Mouse (Mus musculus) kidney, postnatal 4 days (tissue): ENCODE data around the gene Nrl.

Experiments used
- DNase-seq, 2 experiments: peaks; one replicate each; pipeline ENCODE4 v3.0.0; 2021; ENCODE audit warnings: mixed read lengths in 2 of 2

Nrl gene

GRCm38 (mm10) chr14:55524785-55525184 lies at the start of gene Nrl:
TSS of gene Nrl (minus strand) at chr14:55524981.
- DNase-seq: no peak

GRCm38 (mm10) chr14:55571760-55572159 lies 47.0 kb upstream of the Nrl start:
- DNase-seq: no peak

- DNase-seq: no peak
These were observed 45.8 kb upstream of the Nrl start for GRCm38 (mm10) chr14:55570588-55570987.

- DNase-seq: no peak
These were observed 42.7 kb upstream of the Nrl start for GRCm38 (mm10) chr14:55567496-55567895.

GRCm38 (mm10) chr14:55565748-55566147 lies 41.0 kb upstream of the Nrl start:
- no peak for DNase-seq

- DNase-seq: no peak
These were observed 38.5 kb upstream of the Nrl start for GRCm38 (mm10) chr14:55563249-55563648.

- DNase-seq: peak in 1 of 2 experiments; percentile 33
These were observed 37.1 kb upstream of the Nrl start for GRCm38 (mm10) chr14:55561860-55562259.

- DNase-seq: peak; percentile 97 to 99
These were observed 35.7 kb upstream of the Nrl start, which contains the start of gene A730061H03Rik for GRCm38 (mm10) chr14:55560202-55561073. TSS of gene A730061H03Rik (minus strand) at chr14:55560406.

- peak; percentile 93 to 97 for DNase-seq
These were observed 35.0 kb upstream of the Nrl start, which contains the start of gene Dcaf11 for GRCm38 (mm10) chr14:55559799-55560201. TSS of gene Dcaf11 (plus strand) at chr14:55560006.

GRCm38 (mm10) chr14:55558740-55559448 lies 34.1 kb upstream of the Nrl start:
- DNase-seq: no peak

GRCm38 (mm10) chr14:55557587-55557986 lies 32.8 kb upstream of the Nrl start:
- DNase-seq: peak in 1 of 2 experiments; percentile 42

- DNase-seq: peak; percentile 90 to 93
These were observed 32.2 kb upstream of the Nrl start for GRCm38 (mm10) chr14:55557003-55557402.

- DNase-seq: no peak
These were observed 31.0 kb upstream of the Nrl start for GRCm38 (mm10) chr14:55555788-55556187.

GRCm38 (mm10) chr14:55554635-55555034 lies 29.9 kb upstream of the Nrl start:
- DNase-seq: no peak

GRCm38 (mm10) chr14:55551794-55552193 lies 27.0 kb upstream of the Nrl start:
- DNase-seq: no peak

GRCm38 (mm10) chr14:55551347-55551746 lies 26.6 kb upstream of the Nrl start:
- no peak for DNase-seq

- DNase-seq: no peak
These were observed 25.4 kb upstream of the Nrl start for GRCm38 (mm10) chr14:55550191-55550590.

- no peak for DNase-seq
These were observed 19.6 kb upstream of the Nrl start for GRCm38 (mm10) chr14:55544334-55544733.

GRCm38 (mm10) chr14:55542268-55542667 lies 17.5 kb upstream of the Nrl start:
- DNase-seq: no peak

- DNase-seq: peak; percentile 92
These were observed 16.1 kb upstream of the Nrl start for GRCm38 (mm10) chr14:55540787-55541321.

GRCm38 (mm10) chr14:55540067-55540786 lies 15.4 kb upstream of the Nrl start, which contains the start of gene Pck2:
TSS of gene Pck2 (plus strand) at chr14:55540266.
- peak; percentile 88 to 94 for DNase-seq

GRCm38 (mm10) chr14:55536116-55536745 lies 11.4 kb upstream of the Nrl start:
- DNase-seq: peak; percentile 76
